Mouse (Mus musculus): ENCODE data around the gene Trpc3.
A peak's percentile ranks its signal among the peaks of the same experiment; 100 is the strongest.

GRCm38 (mm10) chr3:36689392-36690291, at the start of gene Trpc3:
- TF ChIP-seq CTCF (IDR thresholded peaks at IDR 0.05; ENCODE audit: low read depth) (0 out of 2 replicates have a peak, but pooled peaks have one; percentile 18), EP300 (IDR thresholded peaks at IDR 0.05; ENCODE audit: low read depth) (no peak)

All from liver, embryonic 14.5 days (tissue).